Mouse (Mus musculus) heart, postnatal 0 days (tissue): ENCODE data around the gene Oxsr1. TPM values are rescaled to one million over a fixed set of nuclear protein-coding genes. Genes with fewer than 3 reads are reported as not detected.

ENCODE experiments used
- ATAC-seq: fragments of 200-750 bp; cut with Nextera tagmentation; 2 replicates; pipeline ENCODE4 v1.8.0; 2017; ENCODE audit warnings: low read depth, moderate number of reproducible peaks, moderate library complexity; ENCODE audit not compliant: insufficient read depth
- DNase-seq: peaks from one replicate; pipeline ENCODE4 v3.0.0-alpha.2; 2016; ENCODE audit warnings: low spot score
- H3K27ac ChIP-seq: fragments of 300-500 bp; sonication (generic); 2 replicates; pipeline ENCODE4 v1.5.1; 2014; ENCODE audit warnings: low read depth, mild to moderate bottlenecking
- H3K27me3 ChIP-seq: fragments of 300-500 bp; sonication (generic); 2 replicates; pipeline ENCODE4 v1.6.1; 2014; ENCODE audit warnings: low read length, mixed read lengths; ENCODE audit not compliant: control insufficient read depth, insufficient read depth
- H3K36me3 ChIP-seq: fragments of 300-500 bp; sonication (generic); replicated peaks from 2 replicates; pipeline ENCODE4 v1.6.1; 2014; ENCODE audit warnings: low read length, mixed read lengths; ENCODE audit not compliant: control insufficient read depth, insufficient read depth
- H3K4me1 ChIP-seq: fragments of 300-500 bp; sonication (generic); 2 replicates; pipeline ENCODE4 v1.6.1; 2014; ENCODE audit warnings: antibody characterized with exemption; ENCODE audit not compliant: control insufficient read depth, insufficient read depth
- H3K4me2 ChIP-seq: fragments of 300-500 bp; sonication (generic); 2 replicates; pipeline ENCODE4 v1.6.1; 2014; ENCODE audit warnings: low read depth, mild to moderate bottlenecking, low read length, moderate library complexity
- H3K4me3 ChIP-seq: fragments of 300-500 bp; sonication (generic); 2 replicates; pipeline ENCODE4 v1.5.1; 2014; ENCODE audit warnings: low read depth, low read length
- H3K9ac ChIP-seq: fragments of 300-500 bp; sonication (generic); replicated peaks from 2 replicates; pipeline ENCODE4 v1.6.1; 2014; ENCODE audit warnings: low read depth, low read length, mixed read lengths
- H3K9me3 ChIP-seq: fragments of 300-500 bp; sonication (generic); replicated peaks from 2 replicates; pipeline ENCODE4 v1.6.1; 2016; ENCODE audit warnings: low read length; ENCODE audit not compliant: control insufficient read depth
- CTCF ChIP-seq: IDR thresholded peaks from 2 replicates; pipeline ENCODE4 v1.5.1; 2016; ENCODE audit warnings: antibody characterized with exemption, control low read depth, low read depth
- EP300 ChIP-seq: IDR thresholded peaks from 2 replicates; pipeline ENCODE4 v1.6.1; 2016; ENCODE audit warnings: antibody characterized with exemption, low read depth
- WGBS: fragments of 180-500 bp; shearing (Covaris S2); extraction: QIAGEN DNeasy Blood & Tissue Kit; methylation state at CpG from one replicate; pipeline ENCODE4 v1.1.7; 2014; 5-methylcytosine and 5-hydroxymethylcytosine counted together
- polyA plus RNA-seq: library from polyadenylated mRNA; unstranded; fragments of >200 nt; fragmentation: Nextera tagmentation; extraction: Ambion mirVana; gene quantifications from 2 replicates; pipeline ENCODE4 v1.2.1, GENCODE M21; 2015
- total RNA-seq: library from RNA; depleted of rRNA; stranded (reverse); fragments of >200 nt; gene quantifications from 2 replicates; pipeline ENCODE4 v1.2.3, GENCODE M21; 2014; ENCODE audit warnings: low replicate concordance

Gene Oxsr1
- total and polyA plus RNA-seq, 2 experiments from 2014 or later: 6.7 to 28.1 TPM

- H3K4me2 ChIP-seq: no peak overlapping the region
- H3K4me3 ChIP-seq: no peak overlapping the region
- 83% methylated on average over 7 of the region's 7 CpGs for WGBS
- DNase-seq: no peak
- H3K27ac ChIP-seq: no peak overlapping the region
- no peak for ATAC-seq
- no peaks in the 10 kb centered on the region for H3K36me3 ChIP-seq
- H3K9me3 ChIP-seq: no peaks in the 10 kb centered on the region
- H3K9ac ChIP-seq: no peak overlapping the region
- H3K4me1 ChIP-seq: peaks cover 13% of the 10 kb centered on the region
- H3K27me3 ChIP-seq: no peaks in the 10 kb centered on the region
- TF ChIP-seq CTCF (no peak), EP300 (no peak)
Measured at GRCm38 (mm10) chr9:119320446-119320845, 1.8 kb downstream of the Oxsr1 start.

GRCm38 (mm10) chr9:119318891-119319290, 3.3 kb downstream of the Oxsr1 start:
- Histone ChIP-seq H3K9ac (no peak overlapping the region), H3K4me1 (peaks cover 13% of the 10 kb centered on the region), H3K9me3 (no peaks in the 10 kb centered on the region), H3K27me3 (no peaks in the 10 kb centered on the region), H3K27ac (no peak overlapping the region), H3K4me3 (no peak overlapping the region), H3K4me2 (no peak overlapping the region), H3K36me3 (no peaks in the 10 kb centered on the region)
- TF ChIP-seq EP300: no peak
- ATAC-seq (no peak), DNase-seq (no peak)
- WGBS: 58% methylated on average over 1 of the region's 1 CpGs

DNA sequence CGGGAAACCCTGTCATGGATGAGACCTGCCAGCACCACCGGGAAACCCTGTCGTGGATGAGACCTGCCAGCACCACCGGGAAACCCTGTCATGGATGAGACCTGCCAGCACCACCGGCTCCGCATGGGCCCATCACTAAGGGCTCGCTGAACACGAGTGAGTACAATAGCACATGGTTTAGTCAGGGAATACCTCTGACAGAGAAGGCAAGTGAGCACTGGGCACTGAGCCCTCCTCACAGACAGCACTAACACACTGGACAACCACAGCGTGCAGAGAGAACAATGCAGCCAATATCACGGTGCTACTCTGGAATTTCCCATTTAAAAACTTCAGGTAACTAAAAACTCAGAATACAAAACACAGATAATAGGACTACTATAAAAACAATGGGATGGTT, 9.1 kb downstream of the Oxsr1 start:
- TF ChIP-seq EP300 (no peak), CTCF (no peak)
- Histone ChIP-seq H3K9ac (no peak overlapping the region), H3K4me2 (no peak overlapping the region), H3K4me3 (no peak overlapping the region), H3K4me1 (no peaks in the 10 kb centered on the region), H3K9me3 (no peaks in the 10 kb centered on the region), H3K36me3 (no peaks in the 10 kb centered on the region), H3K27me3 (no peaks in the 10 kb centered on the region), H3K27ac (no peak overlapping the region)
- DNase-seq (no peak), ATAC-seq (no peak)
- 68% methylated on average over 10 of the region's 10 CpGs for WGBS

GRCm38 (mm10) chr9:119309067-119309466, 13.2 kb downstream of the Oxsr1 start:
- Histone ChIP-seq H3K27ac (no peak overlapping the region), H3K9ac (no peak overlapping the region), H3K4me1 (peaks cover 5% of the 10 kb centered on the region; the same call in 1 of the 2 replicates), H3K4me3 (no peak overlapping the region), H3K36me3 (no peaks in the 10 kb centered on the region), H3K9me3 (no peaks in the 10 kb centered on the region), H3K27me3 (no peaks in the 10 kb centered on the region), H3K4me2 (no peak overlapping the region)
- DNase-seq (no peak), ATAC-seq (no peak)
- WGBS: 96% methylated on average over 1 of the region's 1 CpGs
- TF ChIP-seq EP300 (no peak), CTCF (no peak)

DNA sequence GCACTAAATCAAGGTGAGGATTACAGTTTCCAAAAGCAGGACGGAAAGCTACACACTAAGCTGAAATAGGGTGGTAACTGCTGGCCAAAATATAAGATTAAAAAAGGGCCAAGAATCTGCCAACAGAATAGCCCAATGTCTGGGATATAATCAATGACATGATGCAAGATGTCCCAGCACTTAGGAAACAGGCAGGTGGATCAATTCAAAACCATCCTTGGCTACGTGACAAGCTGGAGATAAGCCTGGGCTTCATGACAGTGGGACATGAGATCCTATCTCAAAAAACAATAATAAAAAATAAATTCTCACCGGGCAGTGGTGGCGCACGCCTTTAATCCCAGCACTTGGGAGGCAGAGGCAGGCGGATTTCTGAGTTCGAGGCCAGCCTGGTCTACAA, 16.4 kb downstream of the Oxsr1 start:
- H3K9ac ChIP-seq: no peak overlapping the region
- DNase-seq: no peak
- H3K9me3 ChIP-seq: no peaks in the 10 kb centered on the region
- WGBS: 89% methylated on average over 7 of the region's 7 CpGs
- H3K36me3 ChIP-seq: peaks cover 27% of the 10 kb centered on the region
- H3K4me3 ChIP-seq: no peak overlapping the region
- peaks cover 5% of the 10 kb centered on the region; the same call in 1 of the 2 replicates for H3K4me1 ChIP-seq
- no peak overlapping the region for H3K27ac ChIP-seq
- no peak overlapping the region for H3K4me2 ChIP-seq
- no peak for TF ChIP-seq EP300
- no peak for TF ChIP-seq CTCF
- H3K27me3 ChIP-seq: no peaks in the 10 kb centered on the region
- ATAC-seq: no peak

DNA sequence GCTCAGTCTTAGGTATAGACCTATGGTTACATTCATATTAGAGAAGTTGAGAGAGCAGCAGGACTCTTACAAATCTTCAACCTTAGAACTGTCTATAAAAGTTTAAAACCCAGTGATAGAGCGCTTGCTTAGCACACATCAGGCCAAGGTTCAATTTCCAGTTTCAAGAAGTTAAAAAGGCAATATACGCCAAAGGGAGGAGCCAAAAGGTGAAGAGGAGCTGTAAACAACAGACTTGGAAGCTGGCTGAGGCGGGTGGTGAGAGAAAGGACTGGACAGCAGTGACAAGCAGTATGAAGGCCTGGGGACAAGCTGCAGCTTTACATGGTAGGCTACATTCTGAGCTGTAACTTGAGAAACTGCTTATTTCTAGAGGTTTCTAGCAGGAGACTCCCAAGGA, 23.7 kb downstream of the Oxsr1 start:
- no peak for TF ChIP-seq EP300
- TF ChIP-seq CTCF: no peak
- no peak overlapping the region for H3K27ac ChIP-seq
- 97% methylated on average over 3 of the region's 3 CpGs for WGBS

More for the DNA sequence above, 23.7 kb downstream of the Oxsr1 start:
- no peak overlapping the region for H3K4me3 ChIP-seq
- DNase-seq (no peak), ATAC-seq (no peak)
- no peak overlapping the region for H3K4me2 ChIP-seq
- peaks cover 24% of the 10 kb centered on the region for H3K36me3 ChIP-seq
- H3K9me3 ChIP-seq: no peaks in the 10 kb centered on the region
- H3K27me3 ChIP-seq: no peaks in the 10 kb centered on the region
- H3K9ac ChIP-seq: no peak overlapping the region
- H3K4me1 ChIP-seq: no peaks in the 10 kb centered on the region
